Mouse (Mus musculus) embryonic fibroblast, embryonic 13.5 days (primary cell): ENCODE measurements at regions not wholly inside any gene's neighbourhood (a gene's known extent, or its start where the extent isn't known, plus 50 kb on each side); places are given as distances from the start of the nearest gene placed in this dataset.

ENCODE experiments used
- CTCF ChIP-seq: IDR thresholded peaks from 2 replicates; pipeline ENCODE4 v1.5.1; 2011; ENCODE audit warnings: mild to moderate bottlenecking, control low read depth, low read length, moderate library complexity, borderline replicate concordance; ENCODE audit not compliant: insufficient read depth
- POLR2A ChIP-seq: IDR thresholded peaks from 2 replicates; pipeline ENCODE4 v1.6.1; 2011; ENCODE audit warnings: low read depth, mild to moderate bottlenecking, control low read depth, low read length, moderate library complexity

- TF ChIP-seq CTCF, result no peak
- TF ChIP-seq POLR2A, result no peak
Measured at GRCm38 (mm10) chr10:37210223-37210622, 71.5 kb upstream of the Marcks start.
